Mouse (Mus musculus): Measurements from ENCODE around the gene Il2ra. TPM values are rescaled to one million over a fixed set of nuclear protein-coding genes. Genes with fewer than 3 reads are reported as not detected.
"Not testable (repeated sequence)": the region's sequence is repeated elsewhere in the genome, so short reads cannot be mapped to it uniquely, and the experiment has no call there.

The Il2ra gene
- not detected in 2 replicates for polyA plus RNA-seq (2014; fragmentation: Nextera tagmentation; extraction: Ambion mirVana)

DNA sequence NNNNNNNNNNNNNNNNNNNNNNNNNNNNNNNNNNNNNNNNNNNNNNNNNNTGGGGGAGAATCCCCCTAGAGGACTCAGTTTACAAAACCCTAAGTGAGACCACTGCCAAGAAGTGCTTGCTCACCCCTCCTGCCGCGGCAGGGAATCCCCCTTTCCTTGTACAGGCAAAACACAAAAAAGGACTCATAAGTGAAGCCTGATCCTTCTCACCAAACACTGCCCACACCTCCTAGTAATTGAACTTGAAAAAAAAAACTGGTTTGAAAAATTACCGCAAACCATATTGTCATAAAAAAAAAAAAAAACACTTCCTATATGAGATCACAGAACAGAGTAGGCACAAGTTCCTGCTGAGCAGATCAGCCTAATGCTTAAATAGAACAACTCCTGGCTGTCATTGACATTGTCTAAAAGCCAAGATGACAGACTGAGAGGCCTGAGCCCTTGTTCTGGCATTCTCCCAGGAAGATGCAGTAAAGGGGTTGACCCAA is at the start of gene Il2ra:
Gene Il2ra, plus strand, starts transcription at position 357 of the 491 bp plus-strand sequence.
- no peak within 1 kb of the TSS for H3K4me2 ChIP-seq (replicated peaks; ENCODE audit: low read depth, low read length)
- no peak within 1 kb of the TSS for H3K4me3 ChIP-seq (ENCODE audit: low read depth, low read length)
- no peaks in the 10 kb centered on the region for H3K27me3 ChIP-seq (ENCODE audit: control insufficient read depth, insufficient read depth, low read length)
- no peaks in the 10 kb centered on the region for H3K36me3 ChIP-seq (ENCODE audit: control insufficient read depth, insufficient read depth, low read length)
- H3K9ac ChIP-seq (ENCODE audit: low read depth, low read length), result no peak within 1 kb of the TSS
- ATAC-seq (ENCODE audit: low FRiP score), result no peak
- WGBS, result 90% methylated on average over 3 of the region's 3 CpGs
- no peaks in the 10 kb centered on the region for H3K4me1 ChIP-seq (replicated peaks; ENCODE audit: control insufficient read depth, insufficient read depth, low read length)
- DNase-seq (ENCODE audit: low spot score), result no peak
- H3K27ac ChIP-seq (ENCODE audit: low read depth, low read length), result no peak within 1 kb of the TSS
- no peaks in the 10 kb centered on the region for H3K9me3 ChIP-seq (ENCODE audit: control insufficient read depth, low read length)

DNA sequence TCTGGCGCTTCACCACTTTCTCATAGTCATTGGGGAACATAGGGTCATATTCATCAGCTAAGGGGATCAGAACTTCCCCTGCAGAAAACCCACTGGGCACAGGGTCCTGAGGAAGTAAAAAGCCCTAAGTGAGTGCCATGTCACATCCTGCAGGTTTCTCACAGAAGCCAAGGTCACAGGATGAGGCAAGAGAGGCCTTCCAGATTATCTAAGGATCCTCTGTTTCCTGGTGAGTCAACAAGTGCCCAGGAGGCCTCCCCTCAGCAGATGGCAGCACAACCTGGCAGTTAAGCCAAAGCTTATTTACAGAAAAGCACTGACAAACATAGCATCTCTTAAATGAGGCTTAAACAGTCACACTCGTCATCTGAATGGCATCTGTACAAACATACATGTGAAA is 45.9 kb upstream of the Il2ra start:
- Histone ChIP-seq H3K4me1 (replicated peaks; ENCODE audit: control insufficient read depth, insufficient read depth, low read length) (no peaks in the 10 kb centered on the region), H3K27me3 (ENCODE audit: control insufficient read depth, insufficient read depth, low read length) (no peaks in the 10 kb centered on the region), H3K36me3 (ENCODE audit: control insufficient read depth, insufficient read depth, low read length) (peaks cover 21% of the 10 kb centered on the region; the same call in 1 of the 2 replicates), H3K9ac (ENCODE audit: low read depth, low read length) (no peak overlapping the region), H3K4me2 (replicated peaks; ENCODE audit: low read depth, low read length) (no peak overlapping the region), H3K27ac (ENCODE audit: low read depth, low read length) (no peak overlapping the region), H3K9me3 (ENCODE audit: control insufficient read depth, low read length) (no peaks in the 10 kb centered on the region), H3K4me3 (ENCODE audit: low read depth, low read length) (no peak overlapping the region)
- WGBS, result 93% methylated on average over 2 of the region's 2 CpGs
- no peak for ATAC-seq (ENCODE audit: low FRiP score)
- DNase-seq (ENCODE audit: low spot score), result no peak

DNA sequence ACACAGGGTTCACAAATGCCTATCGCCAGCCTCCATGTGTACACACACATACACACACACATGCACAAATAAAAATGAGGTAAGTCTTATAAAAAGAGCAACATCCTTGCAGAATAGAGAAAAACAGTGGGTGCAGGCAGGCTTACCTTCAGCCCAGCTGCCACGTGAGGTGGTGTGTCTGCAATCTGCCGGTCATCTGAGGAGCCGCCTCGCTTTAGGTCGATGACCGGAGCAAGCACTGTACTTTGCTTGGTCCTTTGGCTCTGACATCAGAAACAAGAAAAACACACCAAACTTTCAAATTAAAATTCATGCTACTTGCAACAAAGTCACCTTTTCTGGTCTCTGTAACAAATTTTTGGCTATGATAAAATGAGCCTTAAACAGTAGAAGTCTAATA is 44.7 kb upstream of the Il2ra start:
- Histone ChIP-seq H3K4me2 (replicated peaks; ENCODE audit: low read depth, low read length) (no peak overlapping the region), H3K27ac (ENCODE audit: low read depth, low read length) (no peak overlapping the region), H3K4me1 (replicated peaks; ENCODE audit: control insufficient read depth, insufficient read depth, low read length) (no peaks in the 10 kb centered on the region), H3K9me3 (ENCODE audit: control insufficient read depth, low read length) (no peaks in the 10 kb centered on the region), H3K36me3 (ENCODE audit: control insufficient read depth, insufficient read depth, low read length) (peaks cover 16% of the 10 kb centered on the region; the same call in 1 of the 2 replicates), H3K4me3 (ENCODE audit: low read depth, low read length) (no peak overlapping the region), H3K27me3 (ENCODE audit: control insufficient read depth, insufficient read depth, low read length) (no peaks in the 10 kb centered on the region), H3K9ac (ENCODE audit: low read depth, low read length) (no peak overlapping the region)
- WGBS, result 96% methylated on average over 7 of the region's 7 CpGs
- ATAC-seq (ENCODE audit: low FRiP score) (no peak), DNase-seq (ENCODE audit: low spot score) (no peak)

DNA sequence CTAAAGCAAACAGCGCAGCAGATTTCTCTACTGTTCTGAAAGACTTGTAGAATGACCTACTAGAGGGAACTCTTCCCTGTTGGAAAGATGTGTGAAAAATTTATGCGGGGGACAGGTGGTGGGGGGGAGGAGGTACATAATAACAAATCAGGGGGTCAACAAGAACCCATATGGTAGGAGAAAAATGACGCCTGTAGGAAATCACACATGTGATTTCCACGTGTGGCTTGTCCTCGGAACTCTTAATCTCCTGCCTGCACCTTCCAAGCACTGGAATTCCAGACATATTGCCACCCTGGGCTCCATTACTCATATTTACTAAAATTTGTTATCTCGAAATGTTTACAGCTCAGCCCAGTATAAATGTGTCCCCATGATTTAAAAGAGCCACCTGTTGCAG is 40.8 kb upstream of the Il2ra start:
- Histone ChIP-seq H3K4me2 (replicated peaks; ENCODE audit: low read depth, low read length) (peak overlapping the region; percentile 69), H3K36me3 (ENCODE audit: control insufficient read depth, insufficient read depth, low read length) (peaks cover 6% of the 10 kb centered on the region; the same call in 1 of the 2 replicates), H3K9ac (ENCODE audit: low read depth, low read length) (peak overlapping the region; percentile 97), H3K4me1 (replicated peaks; ENCODE audit: control insufficient read depth, insufficient read depth, low read length) (no peaks in the 10 kb centered on the region), H3K27ac (ENCODE audit: low read depth, low read length) (no peak overlapping the region), H3K9me3 (ENCODE audit: control insufficient read depth, low read length) (no peaks in the 10 kb centered on the region), H3K4me3 (ENCODE audit: low read depth, low read length) (peak overlapping the region; percentile 92), H3K27me3 (ENCODE audit: control insufficient read depth, insufficient read depth, low read length) (no peaks in the 10 kb centered on the region)
- DNase-seq (ENCODE audit: low spot score) (no peak), ATAC-seq (ENCODE audit: low FRiP score) (no peak)
- 88% methylated on average over 6 of the region's 6 CpGs for WGBS

DNA sequence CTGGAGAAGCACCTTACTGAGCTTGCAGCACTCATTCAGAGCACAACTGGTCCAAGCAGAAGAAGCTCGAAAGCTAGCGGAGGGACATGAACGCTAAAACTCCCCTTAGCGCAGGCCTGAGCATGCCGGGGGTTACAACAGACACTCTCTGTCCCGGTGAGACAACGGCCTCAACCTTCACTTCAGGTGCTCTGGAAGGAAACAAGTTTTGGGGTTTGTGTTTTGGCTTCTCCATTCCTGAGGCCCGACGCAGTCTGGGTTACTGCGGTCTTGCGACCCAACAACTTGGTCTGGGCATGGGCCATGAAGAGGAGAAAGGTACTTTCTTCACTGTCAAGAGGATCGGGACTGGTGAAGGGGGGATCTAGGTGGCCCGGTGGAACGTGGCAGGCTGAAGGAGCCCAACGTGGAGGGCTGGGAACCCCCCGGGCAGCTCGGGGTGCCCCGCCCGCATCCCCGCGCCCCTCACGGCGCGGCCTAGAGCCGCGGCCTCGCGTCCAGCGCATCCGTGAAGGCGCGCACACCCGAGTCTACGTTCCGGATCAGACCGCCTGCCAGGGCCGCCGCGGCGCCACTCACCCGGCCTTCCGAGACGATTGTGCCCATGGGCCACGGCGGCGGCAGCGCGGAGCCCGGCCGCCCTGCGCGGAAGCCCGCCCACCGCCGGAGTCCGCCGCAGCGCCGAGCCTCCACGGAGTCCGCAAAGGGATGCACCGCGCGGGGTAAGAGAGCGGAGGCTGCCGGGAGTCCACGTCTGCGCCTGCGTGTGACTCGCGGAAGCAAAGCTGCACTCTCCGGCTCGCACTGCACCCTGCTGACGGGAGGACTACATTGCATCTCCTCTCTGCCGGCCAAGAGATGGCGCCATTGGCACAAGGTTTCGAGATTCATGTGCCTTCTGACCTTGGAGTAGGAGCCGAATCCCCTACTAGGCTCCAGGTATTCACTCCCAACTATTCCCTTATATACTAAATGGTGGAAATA is 39.8 kb upstream of the Il2ra start:
- Histone ChIP-seq H3K27ac (ENCODE audit: low read depth, low read length) (peak overlapping the region; percentile 61; the same call in 1 of the 2 replicates), H3K27me3 (ENCODE audit: control insufficient read depth, insufficient read depth, low read length) (no peaks in the 10 kb centered on the region), H3K9me3 (ENCODE audit: control insufficient read depth, low read length) (no peaks in the 10 kb centered on the region), H3K4me1 (replicated peaks; ENCODE audit: control insufficient read depth, insufficient read depth, low read length) (no peaks in the 10 kb centered on the region), H3K36me3 (ENCODE audit: control insufficient read depth, insufficient read depth, low read length) (peaks cover 4% of the 10 kb centered on the region; the same call in 1 of the 2 replicates), H3K9ac (ENCODE audit: low read depth, low read length) (peak overlapping the region; percentile 97), H3K4me3 (ENCODE audit: low read depth, low read length) (peak overlapping the region; percentile 92), H3K4me2 (replicated peaks; ENCODE audit: low read depth, low read length) (peak overlapping the region; percentile 69)
- 1% methylated on average over 68 of the region's 78 CpGs for WGBS
- DNase-seq (ENCODE audit: low spot score) (peak; percentile 96), ATAC-seq (ENCODE audit: low FRiP score) (peak; percentile 99)

DNA sequence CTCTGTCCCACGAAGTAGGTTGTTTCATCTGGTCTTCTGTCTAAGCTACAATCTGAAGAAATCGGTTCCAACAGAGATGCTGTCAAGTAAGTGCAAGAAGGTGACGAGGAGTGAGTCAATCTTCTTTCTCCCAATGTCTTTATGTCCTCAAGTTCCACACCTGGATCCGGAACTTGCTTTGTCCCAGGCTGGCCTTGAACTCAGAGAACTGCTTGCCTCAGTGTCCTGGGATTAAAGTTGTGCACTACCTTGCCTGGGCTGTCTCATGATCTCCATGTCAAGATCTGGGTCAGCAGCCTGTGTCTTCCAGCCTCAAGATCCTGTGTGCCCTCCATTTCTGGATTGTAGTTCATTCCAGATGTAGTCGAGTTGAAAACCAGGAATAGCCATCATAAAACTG is 38.6 kb upstream of the Il2ra start, which contains the start of gene Rbm17:
Gene Rbm17, minus strand, starts transcription at position 101 of the 400 bp plus-strand sequence.
- peak within 1 kb of the TSS; percentile 92 for H3K4me3 ChIP-seq (ENCODE audit: low read depth, low read length)
- no peak within 1 kb of the TSS for H3K4me2 ChIP-seq (replicated peaks; ENCODE audit: low read depth, low read length)
- no peak for ATAC-seq (ENCODE audit: low FRiP score)
- H3K36me3 ChIP-seq (ENCODE audit: control insufficient read depth, insufficient read depth, low read length), result 0 out of 2 replicates have a peak, but pooled peaks cover 2% of the 10 kb centered on the region
- peak within 1 kb of the TSS; percentile 61; the same call in 1 of the 2 replicates for H3K27ac ChIP-seq (ENCODE audit: low read depth, low read length)
- DNase-seq (ENCODE audit: low spot score), result no peak
- WGBS, result 86% methylated on average over 5 of the region's 5 CpGs
- H3K9me3 ChIP-seq (ENCODE audit: control insufficient read depth, low read length), result no peaks in the 10 kb centered on the region
- H3K9ac ChIP-seq (ENCODE audit: low read depth, low read length), result peak within 1 kb of the TSS; percentile 97
- no peaks in the 10 kb centered on the region for H3K4me1 ChIP-seq (replicated peaks; ENCODE audit: control insufficient read depth, insufficient read depth, low read length)
- no peaks in the 10 kb centered on the region for H3K27me3 ChIP-seq (ENCODE audit: control insufficient read depth, insufficient read depth, low read length)

DNA sequence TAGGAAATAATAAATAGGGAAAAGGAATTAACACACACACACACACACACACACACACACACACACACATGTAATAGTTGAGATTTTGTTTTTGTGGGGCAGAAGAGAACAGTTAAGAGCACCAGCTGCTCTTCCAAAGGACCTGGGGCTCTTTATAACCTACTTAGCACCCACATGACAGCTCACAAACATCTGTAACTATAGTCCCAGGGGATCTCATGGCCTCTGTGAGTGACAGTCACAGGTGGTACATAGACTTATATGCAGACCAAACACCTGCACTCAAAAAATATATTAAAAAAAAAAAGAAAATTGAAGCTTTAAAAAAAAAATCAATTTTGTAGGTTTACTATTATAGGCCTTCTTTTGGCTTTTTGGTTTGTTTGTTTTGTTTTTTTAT is 37.7 kb upstream of the Il2ra start:
- H3K36me3 ChIP-seq (ENCODE audit: control insufficient read depth, insufficient read depth, low read length), result no peaks in the 10 kb centered on the region
- no peaks in the 10 kb centered on the region for H3K4me1 ChIP-seq (replicated peaks; ENCODE audit: control insufficient read depth, insufficient read depth, low read length)
- no peak overlapping the region for H3K4me2 ChIP-seq (replicated peaks; ENCODE audit: low read depth, low read length)
- H3K9ac ChIP-seq (ENCODE audit: low read depth, low read length), result no peak overlapping the region
- no peak overlapping the region for H3K4me3 ChIP-seq (ENCODE audit: low read depth, low read length)
- no peaks in the 10 kb centered on the region for H3K9me3 ChIP-seq (ENCODE audit: control insufficient read depth, low read length)
- H3K27ac ChIP-seq (ENCODE audit: low read depth, low read length), result no peak overlapping the region
- DNase-seq (ENCODE audit: low spot score) (no peak), ATAC-seq (ENCODE audit: low FRiP score) (no peak)
- H3K27me3 ChIP-seq (ENCODE audit: control insufficient read depth, insufficient read depth, low read length), result no peaks in the 10 kb centered on the region

DNA sequence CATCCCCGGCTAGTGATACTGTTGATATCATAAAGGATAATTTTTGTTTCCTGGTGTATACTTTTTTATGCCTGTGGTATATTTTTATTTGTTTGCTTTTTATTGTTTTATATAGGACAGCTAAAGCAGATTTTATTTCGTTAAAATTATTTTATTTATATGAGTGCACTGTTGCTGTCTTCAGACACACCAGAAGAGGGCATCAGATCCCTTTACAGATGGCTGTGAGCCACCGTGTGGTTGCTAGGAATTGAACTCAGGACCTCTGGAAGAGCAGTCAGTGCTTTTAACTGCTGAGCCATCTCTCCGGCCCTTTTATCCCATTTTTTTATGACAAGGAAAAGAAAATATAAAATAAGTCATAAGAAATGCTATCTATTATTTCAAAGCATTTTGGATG is 35.9 kb upstream of the Il2ra start:
- 83% methylated on average over 4 of the region's 4 CpGs for WGBS
- not testable (repeated sequence) for H3K4me1 ChIP-seq (replicated peaks; ENCODE audit: control insufficient read depth, insufficient read depth, low read length); DNase-seq (ENCODE audit: low spot score); H3K4me2 ChIP-seq (replicated peaks; ENCODE audit: low read depth, low read length); H3K27me3 ChIP-seq (ENCODE audit: control insufficient read depth, insufficient read depth, low read length); H3K4me3 ChIP-seq (ENCODE audit: low read depth, low read length); H3K9ac ChIP-seq (ENCODE audit: low read depth, low read length); ATAC-seq (ENCODE audit: low FRiP score); H3K27ac ChIP-seq (ENCODE audit: low read depth, low read length); H3K36me3 ChIP-seq (ENCODE audit: control insufficient read depth, insufficient read depth, low read length); H3K9me3 ChIP-seq (ENCODE audit: control insufficient read depth, low read length)

All from hindbrain, embryonic 11.5 days (tissue).